Mouse (Mus musculus) MEL (cell line): Measurements from ENCODE around the gene Ppp2r5e.

Experiments
- CTCF ChIP-seq, 3 experiments: IDR thresholded peaks in 2 of 3; conservative IDR thresholded peaks in 1 of 3; 2 replicates each; pipeline ENCODE4 v1.5.1; 2011 to 2012; ENCODE audit warnings: low read length in 3 of 3, low read depth in 2 of 3, mild to moderate bottlenecking in 2 of 3, improper control_type of control experiment in 1 of 3, inconsistent platforms in 1 of 3, mixed read lengths in 1 of 3, moderate library complexity in 1 of 3; ENCODE audit not compliant: control insufficient read depth in 1 of 3, insufficient read depth in 1 of 3, poor library complexity in 1 of 3, severe bottlenecking in 1 of 3
- MYC ChIP-seq: IDR thresholded peaks from 2 replicates; pipeline ENCODE4 v1.6.1; 2011; ENCODE audit warnings: low read depth, mild to moderate bottlenecking, low read length, improper control_type of control experiment, moderate library complexity
- POLR2A ChIP-seq, 2 experiments: IDR thresholded peaks; 2 replicates each; pipeline ENCODE4 v1.6.1; 2011 to 2012; ENCODE audit warnings: low read length in 2 of 2, mild to moderate bottlenecking in 2 of 2, control low read depth in 1 of 2, improper control_type of control experiment in 1 of 2, low read depth in 1 of 2, moderate library complexity in 1 of 2; ENCODE audit not compliant: control insufficient read depth in 1 of 2, insufficient read depth in 1 of 2, poor library complexity in 1 of 2
- POLR2AphosphoS2 ChIP-seq: IDR thresholded peaks from 2 replicates; pipeline ENCODE4 v1.6.1; 2011; ENCODE audit warnings: low read length, improper control_type of control experiment
- USF1 ChIP-seq: IDR thresholded peaks from 2 replicates; pipeline ENCODE4 v1.6.1; 2014; ENCODE audit warnings: low read depth, mild to moderate bottlenecking, inconsistent platforms, low read length, improper control_type of control experiment, moderate library complexity

DNA sequence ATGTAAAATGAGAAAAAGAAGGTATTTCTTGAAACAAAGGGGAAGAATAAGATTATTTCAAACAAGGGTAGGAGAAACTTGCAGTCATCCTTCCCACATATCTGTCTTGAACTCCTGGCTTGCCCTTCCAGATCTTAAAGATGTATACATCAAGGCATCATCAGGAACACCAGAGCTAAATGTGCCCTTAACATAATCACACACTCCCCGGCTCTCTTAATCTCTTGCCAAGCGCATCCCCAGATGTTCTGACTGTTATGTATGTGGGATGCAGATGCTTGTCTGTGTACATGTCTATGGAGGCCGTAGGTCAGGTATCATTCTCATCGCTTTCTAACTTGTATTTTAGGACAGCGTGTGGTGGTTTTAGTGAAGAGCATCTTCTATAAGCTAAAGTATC is 27.2 kb upstream of the Ppp2r5e start:
- TF ChIP-seq MYC (no peak), CTCF (IDR thresholded peaks at IDR 0.05 in 2 of 3, conservative IDR thresholded peaks at IDR 0.05 in 1 of 3; ENCODE audit: control insufficient read depth in 1 of 3, insufficient read depth in 1 of 3, low read depth in 2 of 3, low read length in 3 of 3, poor library complexity in 1 of 3, severe bottlenecking in 1 of 3) (no peak), POLR2A (IDR thresholded peaks at IDR 0.05; ENCODE audit: control insufficient read depth in 1 of 2, insufficient read depth in 1 of 2, low read depth in 1 of 2, low read length in 2 of 2, poor library complexity in 1 of 2) (no peak), POLR2AphosphoS2 (no peak), USF1 (no peak)
